Mouse (Mus musculus): ENCODE data around the gene Phf21a. TPM values are rescaled to one million over a fixed set of nuclear protein-coding genes. Genes with fewer than 3 reads are reported as not detected.

The Phf21a gene
- polyA plus RNA-seq, 1 experiment from 2014 or later: 5.6 TPM

DNA sequence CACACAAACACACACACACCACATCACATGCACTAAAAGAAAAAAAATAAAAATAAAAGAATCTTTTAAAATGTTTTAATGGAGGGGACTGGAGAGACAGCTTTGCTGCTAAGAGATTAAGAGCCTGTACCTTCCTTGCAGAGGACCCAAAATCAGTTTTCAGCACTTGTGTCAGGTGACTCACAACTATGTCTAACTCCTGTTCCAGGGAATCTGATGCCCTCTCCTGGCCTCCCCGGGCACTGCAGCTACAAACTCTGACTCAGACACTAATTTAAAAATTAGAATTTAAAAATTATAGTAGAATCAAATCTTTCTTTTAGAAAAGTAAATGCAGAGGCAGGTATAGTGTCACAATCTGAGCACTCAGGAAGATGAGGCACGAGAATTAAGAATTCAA is 229.8 kb downstream of the Phf21a start:
- Histone ChIP-seq H3K9ac (no peak overlapping the region), H3K4me1 (no peaks in the 10 kb centered on the region), H3K36me3 (peaks cover 10% of the 10 kb centered on the region), H3K4me3 (no peak overlapping the region), H3K27me3 (replicated peaks) (no peaks in the 10 kb centered on the region), H3K4me2 (no peak overlapping the region), H3K27ac (no peak overlapping the region), H3K9me3 (replicated peaks) (no peaks in the 10 kb centered on the region)
- no peak for ATAC-seq
- 59% methylated on average over 2 of the region's 2 CpGs for WGBS (ENCODE audit: insufficient replicate concordance)

DNA sequence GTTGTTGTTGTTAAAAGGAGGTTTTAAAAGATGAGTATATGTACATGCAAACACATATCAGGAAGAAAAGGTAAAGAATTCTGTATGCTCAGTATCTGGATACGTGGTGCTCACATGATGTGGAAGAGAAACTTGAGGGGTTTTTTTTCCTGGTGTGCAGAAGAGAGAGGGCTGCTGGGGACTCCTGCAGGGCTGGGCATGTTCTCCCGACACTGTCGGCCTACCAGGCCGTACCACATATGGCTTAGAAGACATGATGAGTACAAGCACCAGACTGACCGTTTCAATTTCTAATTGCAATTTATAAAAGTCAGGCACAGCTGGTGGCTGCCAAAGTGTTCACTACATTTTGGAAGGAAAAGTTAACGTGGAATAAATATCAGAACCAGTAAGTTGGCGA is 232.8 kb downstream of the Phf21a start:
- no peaks in the 10 kb centered on the region for H3K4me1 ChIP-seq
- peaks cover 16% of the 10 kb centered on the region for H3K36me3 ChIP-seq
- no peaks in the 10 kb centered on the region for H3K27me3 ChIP-seq (replicated peaks)
- H3K9ac ChIP-seq: no peak overlapping the region
- no peak for ATAC-seq
- H3K4me3 ChIP-seq: no peak overlapping the region
- H3K9me3 ChIP-seq (replicated peaks): no peaks in the 10 kb centered on the region
- no peak overlapping the region for H3K27ac ChIP-seq
- no peak overlapping the region for H3K4me2 ChIP-seq
- WGBS (ENCODE audit: insufficient replicate concordance): 81% methylated on average over 7 of the region's 7 CpGs

DNA sequence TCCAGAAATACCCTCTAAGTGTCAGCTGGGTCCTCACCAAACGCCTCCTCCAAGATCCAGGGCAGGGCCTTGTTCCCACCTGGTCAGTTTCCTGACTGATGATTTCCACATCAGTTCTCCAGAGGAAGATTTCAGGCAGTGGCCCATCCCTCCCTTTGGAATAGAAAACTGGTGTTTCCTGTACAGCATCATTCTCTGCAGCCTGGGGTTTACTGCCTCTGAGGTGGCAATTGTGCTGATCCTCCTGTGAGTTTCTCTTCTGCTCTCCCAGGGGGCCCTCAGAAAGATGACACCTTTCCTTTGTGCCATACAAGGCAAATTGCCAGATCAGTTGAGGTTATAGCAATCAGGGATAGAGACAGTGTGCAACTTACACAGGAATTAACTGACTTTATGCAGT is 233.3 kb downstream of the Phf21a start:
- H3K9me3 ChIP-seq (replicated peaks): no peaks in the 10 kb centered on the region
- H3K4me3 ChIP-seq: no peak overlapping the region
- H3K27me3 ChIP-seq (replicated peaks): no peaks in the 10 kb centered on the region
- H3K9ac ChIP-seq: no peak overlapping the region
- no peaks in the 10 kb centered on the region for H3K4me1 ChIP-seq
- peaks cover 17% of the 10 kb centered on the region for H3K36me3 ChIP-seq
- H3K4me2 ChIP-seq: no peak overlapping the region
- 79% methylated on average over 1 of the region's 1 CpGs for WGBS (ENCODE audit: insufficient replicate concordance)
- ATAC-seq: no peak
- no peak overlapping the region for H3K27ac ChIP-seq

DNA sequence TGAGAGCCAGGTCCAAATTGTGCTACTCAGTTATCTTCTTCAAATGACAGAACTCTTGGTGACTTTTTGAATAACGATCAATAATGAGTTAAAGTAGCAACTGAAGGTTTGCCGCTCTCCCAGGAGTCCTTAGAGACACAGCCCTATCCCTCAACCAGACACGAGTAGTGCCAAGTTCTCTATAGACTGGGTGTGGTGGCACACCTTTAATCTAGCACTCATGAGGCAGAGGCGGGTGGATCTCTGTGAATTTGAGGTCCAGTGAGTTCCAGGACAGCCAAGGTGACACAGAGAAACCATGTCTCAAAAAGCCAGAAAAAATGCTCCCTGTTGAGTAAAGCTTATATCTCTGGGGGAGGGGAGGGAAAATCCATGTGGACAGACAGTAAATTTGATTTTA is 234.7 kb downstream of the Phf21a start:
- H3K36me3 ChIP-seq: peaks cover 17% of the 10 kb centered on the region
- WGBS (ENCODE audit: insufficient replicate concordance): 70% methylated on average over 4 of the region's 4 CpGs

DNA sequence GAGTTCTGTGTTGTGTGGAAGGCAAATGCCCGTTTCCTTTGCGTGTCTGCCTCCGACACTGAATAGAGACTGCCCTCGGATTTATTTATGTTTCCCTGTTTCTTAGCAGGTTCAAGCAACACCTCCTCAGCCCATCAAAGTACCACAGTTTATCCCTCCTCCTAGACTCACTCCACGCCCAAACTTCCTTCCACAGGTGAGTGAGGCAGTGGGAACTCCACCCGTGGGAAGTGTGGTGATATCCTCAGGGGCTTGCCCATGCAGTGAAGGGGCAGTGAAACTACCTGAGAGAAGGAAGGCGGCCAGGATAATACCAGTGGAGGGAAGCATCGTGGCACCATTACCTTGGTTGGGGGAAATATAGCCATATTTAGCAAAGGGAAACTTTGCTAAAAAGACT is 235.3 kb downstream of the Phf21a start:
- H3K4me3 ChIP-seq: no peak overlapping the region
- no peaks in the 10 kb centered on the region for H3K9me3 ChIP-seq (replicated peaks)
- H3K4me1 ChIP-seq: no peaks in the 10 kb centered on the region
- H3K4me2 ChIP-seq: no peak overlapping the region
- no peak overlapping the region for H3K27ac ChIP-seq
- no peaks in the 10 kb centered on the region for H3K27me3 ChIP-seq (replicated peaks)
- no peak overlapping the region for H3K9ac ChIP-seq
- 74% methylated on average over 8 of the region's 8 CpGs for WGBS (ENCODE audit: insufficient replicate concordance)
- peaks cover 17% of the 10 kb centered on the region for H3K36me3 ChIP-seq
- ATAC-seq: no peak

More for the DNA sequence above, 234.7 kb downstream of the Phf21a start:
- H3K4me2 ChIP-seq: no peak overlapping the region
- no peaks in the 10 kb centered on the region for H3K4me1 ChIP-seq
- H3K9ac ChIP-seq: no peak overlapping the region
- ATAC-seq: no peak
- H3K4me3 ChIP-seq: no peak overlapping the region
- no peaks in the 10 kb centered on the region for H3K9me3 ChIP-seq (replicated peaks)
- H3K27ac ChIP-seq: no peak overlapping the region
- no peaks in the 10 kb centered on the region for H3K27me3 ChIP-seq (replicated peaks)

DNA sequence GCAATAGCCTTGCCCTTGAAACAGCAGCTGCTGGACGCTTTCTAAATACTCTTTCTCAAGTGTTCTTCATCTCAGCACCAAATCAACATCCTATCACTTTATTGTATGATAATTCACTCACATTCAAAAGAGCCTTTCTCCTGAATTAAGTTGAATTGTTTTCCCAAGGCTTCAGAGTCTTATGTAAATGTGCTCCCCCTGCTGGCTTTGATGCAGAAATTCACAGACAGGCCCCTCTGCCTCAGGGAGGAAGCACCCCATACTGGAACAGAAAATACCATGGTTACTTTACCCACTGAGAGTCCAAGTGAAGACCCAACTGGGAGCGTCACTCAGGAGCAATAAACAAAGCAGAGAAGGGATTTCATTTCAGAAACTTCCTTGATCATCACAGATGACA is 237.9 kb downstream of the Phf21a start:
- H3K27me3 ChIP-seq (replicated peaks): no peaks in the 10 kb centered on the region
- no peak overlapping the region for H3K9ac ChIP-seq
- 40% methylated on average over 2 of the region's 2 CpGs for WGBS (ENCODE audit: insufficient replicate concordance)
- ATAC-seq: no peak
- no peaks in the 10 kb centered on the region for H3K9me3 ChIP-seq (replicated peaks)
- H3K4me1 ChIP-seq: no peaks in the 10 kb centered on the region
- no peak overlapping the region for H3K27ac ChIP-seq
- no peak overlapping the region for H3K4me2 ChIP-seq
- peaks cover 19% of the 10 kb centered on the region for H3K36me3 ChIP-seq
- H3K4me3 ChIP-seq: no peak overlapping the region

DNA sequence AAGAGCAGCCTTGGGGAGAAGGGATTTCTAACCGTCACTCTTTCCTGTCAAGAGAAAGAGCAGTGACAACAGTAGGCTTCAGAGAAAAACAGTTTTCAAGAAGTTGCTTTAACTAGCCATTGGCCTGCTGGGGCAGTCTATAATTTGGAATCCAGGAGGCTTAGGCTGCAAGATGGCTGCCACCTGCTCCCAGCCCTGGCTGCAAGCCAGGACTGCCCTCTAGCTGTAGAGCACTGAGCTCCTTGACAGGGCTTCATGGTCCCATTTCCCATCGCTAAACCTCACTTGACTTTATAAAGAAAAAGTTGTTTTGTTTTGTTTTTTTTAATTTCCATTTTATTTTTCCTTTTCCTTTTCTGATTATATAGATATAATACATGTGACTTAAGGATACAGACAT is 238.5 kb downstream of the Phf21a start:
- no peaks in the 10 kb centered on the region for H3K4me1 ChIP-seq
- peaks cover 20% of the 10 kb centered on the region for H3K36me3 ChIP-seq
- H3K9me3 ChIP-seq (replicated peaks): no peaks in the 10 kb centered on the region
- WGBS (ENCODE audit: insufficient replicate concordance): 84% methylated on average over 2 of the region's 2 CpGs
- H3K27me3 ChIP-seq (replicated peaks): no peaks in the 10 kb centered on the region
- no peak overlapping the region for H3K4me3 ChIP-seq
- H3K27ac ChIP-seq: no peak overlapping the region
- ATAC-seq: no peak
- no peak overlapping the region for H3K9ac ChIP-seq
- no peak overlapping the region for H3K4me2 ChIP-seq

DNA sequence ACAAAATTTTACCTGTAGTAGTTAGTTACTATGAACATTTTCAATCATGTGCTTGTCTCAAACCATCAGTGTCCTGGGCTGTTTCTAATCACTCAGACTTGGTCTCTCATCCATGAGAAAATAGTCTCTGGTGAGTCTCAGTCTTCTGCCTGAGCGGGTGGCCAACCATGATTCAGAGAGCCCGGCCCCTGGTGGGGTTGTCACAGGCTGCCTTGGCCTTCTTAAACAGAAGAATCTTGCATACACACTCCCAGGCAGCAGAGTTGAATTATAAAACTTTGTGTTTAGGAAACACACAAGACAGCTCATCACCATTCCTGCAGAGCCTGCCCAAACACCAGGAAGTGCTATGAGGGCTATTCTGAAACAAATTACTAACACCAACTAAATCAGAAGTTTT is 239.0 kb downstream of the Phf21a start:
- Histone ChIP-seq H3K36me3 (peaks cover 20% of the 10 kb centered on the region), H3K4me3 (no peak overlapping the region), H3K4me2 (no peak overlapping the region), H3K27me3 (replicated peaks) (no peaks in the 10 kb centered on the region), H3K9ac (no peak overlapping the region), H3K27ac (no peak overlapping the region), H3K4me1 (no peaks in the 10 kb centered on the region), H3K9me3 (replicated peaks) (no peaks in the 10 kb centered on the region)
- 73% methylated on average over 2 of the region's 2 CpGs for WGBS (ENCODE audit: insufficient replicate concordance)
- no peak for ATAC-seq

DNA sequence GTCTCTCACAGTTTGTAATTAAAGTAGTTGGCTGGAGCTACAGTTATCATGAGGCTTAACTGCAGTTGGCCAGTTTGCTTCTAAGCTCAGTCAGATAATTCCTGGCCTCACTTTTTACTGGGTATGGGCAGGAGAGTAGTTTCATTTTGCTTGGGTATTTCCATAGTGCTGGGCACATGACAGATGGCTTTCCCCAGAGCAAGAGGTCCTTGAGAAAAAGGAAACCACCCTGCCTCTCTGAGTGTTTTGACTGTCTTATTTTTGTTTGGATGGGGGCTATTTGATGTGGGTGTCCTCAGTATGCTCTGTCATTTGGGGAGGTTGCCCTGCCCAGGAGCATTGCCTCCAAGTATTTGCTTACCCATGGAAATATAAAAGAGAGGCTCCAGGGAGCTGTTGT is 249.5 kb downstream of the Phf21a start:
- Histone ChIP-seq H3K4me3 (no peak overlapping the region), H3K9me3 (replicated peaks) (no peaks in the 10 kb centered on the region), H3K9ac (no peak overlapping the region), H3K4me1 (no peaks in the 10 kb centered on the region), H3K27ac (no peak overlapping the region), H3K4me2 (no peak overlapping the region), H3K27me3 (replicated peaks) (no peaks in the 10 kb centered on the region), H3K36me3 (peaks cover 10% of the 10 kb centered on the region)
- ATAC-seq: no peak

DNA sequence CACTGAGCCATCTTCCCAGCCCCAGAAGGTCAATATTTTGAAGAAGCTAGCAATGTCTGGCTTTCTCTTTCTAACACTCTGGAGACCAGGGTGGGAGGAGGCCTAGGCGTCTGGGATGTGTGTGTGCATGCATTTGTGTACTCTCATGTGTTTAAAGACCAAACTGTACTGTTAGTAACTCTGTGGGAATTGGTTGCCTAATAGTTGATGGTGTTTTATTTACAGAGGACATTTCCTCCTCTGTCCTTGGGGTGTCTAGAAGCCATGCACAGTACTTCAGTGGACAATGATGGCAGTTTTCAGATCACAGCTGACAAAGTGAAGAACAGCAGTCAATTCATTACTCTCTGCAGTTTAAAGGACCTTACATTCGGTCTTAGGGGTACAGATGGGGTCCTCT is 254.3 kb downstream of the Phf21a start:
- Histone ChIP-seq H3K4me3 (no peak overlapping the region), H3K9me3 (replicated peaks) (no peaks in the 10 kb centered on the region), H3K27ac (no peak overlapping the region), H3K27me3 (replicated peaks) (no peaks in the 10 kb centered on the region), H3K4me2 (no peak overlapping the region), H3K9ac (no peak overlapping the region), H3K36me3 (peaks cover 22% of the 10 kb centered on the region), H3K4me1 (no peaks in the 10 kb centered on the region)
- no peak for ATAC-seq
- WGBS (ENCODE audit: insufficient replicate concordance): 66% methylated on average over 2 of the region's 2 CpGs

DNA sequence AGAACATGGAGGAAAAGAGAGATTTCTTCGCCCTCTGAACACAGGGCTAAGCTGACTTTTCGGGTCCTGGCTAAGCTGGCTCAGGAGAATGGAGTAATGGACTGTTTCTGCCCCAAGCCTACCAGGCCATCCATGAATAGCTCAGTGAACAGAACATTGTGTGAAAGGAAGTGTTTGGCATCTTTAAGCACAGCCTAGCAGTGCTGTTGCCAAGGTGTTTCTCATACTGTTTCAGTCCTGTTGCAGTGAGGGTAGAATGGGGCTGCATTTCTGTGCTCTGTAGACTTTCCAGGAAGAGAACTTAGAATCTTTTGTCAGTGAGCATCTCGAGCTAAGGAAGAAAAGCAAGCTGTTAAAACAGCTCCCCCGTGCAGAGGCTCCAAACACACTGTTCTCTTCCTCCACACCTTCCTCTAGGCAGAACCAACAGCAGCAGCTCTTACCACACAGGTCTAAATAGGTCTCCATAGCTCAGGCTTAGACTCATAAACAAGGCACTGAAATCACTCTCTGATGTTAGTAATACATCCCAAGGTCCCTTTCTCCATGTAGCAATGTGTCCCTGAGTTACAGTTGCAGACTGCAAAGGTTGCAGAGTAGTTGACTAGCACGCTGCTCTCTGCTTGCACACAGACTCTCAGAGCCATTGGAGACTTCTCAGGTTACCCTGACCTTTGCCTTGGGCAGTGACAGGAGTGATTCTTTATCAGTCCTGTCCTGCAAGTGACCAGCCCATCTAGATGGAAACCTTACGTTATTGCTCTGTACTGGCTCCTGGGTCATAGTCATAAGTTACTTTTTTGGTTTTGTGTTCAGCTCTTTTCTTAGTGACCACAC is 256.9 kb downstream of the Phf21a start:
- no peak overlapping the region for H3K4me2 ChIP-seq
- no peak overlapping the region for H3K9ac ChIP-seq
- no peaks in the 10 kb centered on the region for H3K4me1 ChIP-seq
- no peak overlapping the region for H3K27ac ChIP-seq
- no peaks in the 10 kb centered on the region for H3K27me3 ChIP-seq (replicated peaks)
- H3K4me3 ChIP-seq: no peak overlapping the region
- ATAC-seq: no peak
- no peaks in the 10 kb centered on the region for H3K9me3 ChIP-seq (replicated peaks)
- WGBS (ENCODE audit: insufficient replicate concordance): 57% methylated on average over 6 of the region's 6 CpGs
- peaks cover 24% of the 10 kb centered on the region for H3K36me3 ChIP-seq

DNA sequence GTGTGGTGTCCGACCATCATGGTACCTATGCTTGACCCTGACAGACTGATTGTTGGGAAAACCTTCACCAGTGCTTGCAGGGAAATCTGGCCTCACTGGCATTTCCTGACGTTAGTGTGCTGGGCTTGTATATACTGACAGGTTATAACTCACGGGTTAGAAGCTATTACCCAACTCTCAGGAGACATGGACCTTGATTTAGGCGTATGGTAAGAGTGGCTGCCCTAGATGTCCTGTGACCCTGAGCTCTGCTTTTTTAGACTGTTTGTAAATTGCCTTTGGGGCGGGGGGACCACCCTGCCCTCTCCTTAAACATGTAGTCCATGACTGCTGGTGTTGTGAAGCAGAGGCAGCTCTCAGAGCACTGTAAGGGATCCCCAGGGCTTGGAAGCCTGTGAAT is 257.8 kb downstream of the Phf21a start:
- H3K27me3 ChIP-seq (replicated peaks): no peaks in the 10 kb centered on the region
- peaks cover 21% of the 10 kb centered on the region for H3K36me3 ChIP-seq
- no peak overlapping the region for H3K4me2 ChIP-seq
- no peak overlapping the region for H3K27ac ChIP-seq
- no peak overlapping the region for H3K4me3 ChIP-seq
- no peak for ATAC-seq
- no peaks in the 10 kb centered on the region for H3K4me1 ChIP-seq
- no peak overlapping the region for H3K9ac ChIP-seq
- 52% methylated on average over 5 of the region's 5 CpGs for WGBS (ENCODE audit: insufficient replicate concordance)
- H3K9me3 ChIP-seq (replicated peaks): no peaks in the 10 kb centered on the region

DNA sequence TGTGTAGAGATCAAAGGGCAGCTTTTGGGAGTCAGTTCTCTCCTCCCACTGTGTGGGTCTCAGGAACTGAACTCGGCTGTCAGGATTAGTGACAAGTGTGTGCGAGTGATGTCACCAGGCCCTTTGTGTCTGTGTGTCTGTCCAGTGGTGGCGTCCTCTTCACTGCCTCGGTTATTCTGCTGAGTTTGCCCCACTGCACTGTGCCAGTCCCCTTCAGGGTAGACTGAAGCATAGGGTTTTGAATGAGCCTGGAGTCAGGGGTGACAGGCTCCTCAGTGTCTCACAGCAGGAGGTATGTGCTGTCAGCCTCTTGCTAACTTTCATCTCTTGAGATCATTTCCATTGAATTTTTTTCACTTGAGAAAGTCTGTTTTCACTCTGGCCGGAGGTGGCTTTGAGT is 260.5 kb downstream of the Phf21a start:
- H3K27me3 ChIP-seq (replicated peaks): no peaks in the 10 kb centered on the region
- no peaks in the 10 kb centered on the region for H3K4me1 ChIP-seq
- no peak overlapping the region for H3K4me3 ChIP-seq
- peaks cover 29% of the 10 kb centered on the region for H3K36me3 ChIP-seq
- WGBS (ENCODE audit: insufficient replicate concordance): 68% methylated on average over 5 of the region's 5 CpGs
- H3K4me2 ChIP-seq: no peak overlapping the region
- H3K9me3 ChIP-seq (replicated peaks): no peaks in the 10 kb centered on the region
- no peak for ATAC-seq
- no peak overlapping the region for H3K27ac ChIP-seq
- H3K9ac ChIP-seq: no peak overlapping the region
